Mouse (Mus musculus) lung, postnatal 0 days (tissue): ENCODE measurements at regions not wholly inside any gene's neighbourhood (a gene's known extent, or its start where the extent isn't known, plus 50 kb on each side); places are given as distances from the start of the nearest gene placed in this dataset.
"Not testable (repeated sequence)": the region's sequence is repeated elsewhere in the genome, so short reads cannot be mapped to it uniquely, and the experiment has no call there.

Source experiments
- CTCF ChIP-seq: IDR thresholded peaks from 2 replicates; pipeline ENCODE4 v1.5.1; 2016; ENCODE audit warnings: antibody characterized with exemption, mild to moderate bottlenecking
- EP300 ChIP-seq: IDR thresholded peaks from 2 replicates; pipeline ENCODE4 v1.6.1; 2016; ENCODE audit warnings: antibody characterized with exemption, mild to moderate bottlenecking, control low read depth

DNA sequence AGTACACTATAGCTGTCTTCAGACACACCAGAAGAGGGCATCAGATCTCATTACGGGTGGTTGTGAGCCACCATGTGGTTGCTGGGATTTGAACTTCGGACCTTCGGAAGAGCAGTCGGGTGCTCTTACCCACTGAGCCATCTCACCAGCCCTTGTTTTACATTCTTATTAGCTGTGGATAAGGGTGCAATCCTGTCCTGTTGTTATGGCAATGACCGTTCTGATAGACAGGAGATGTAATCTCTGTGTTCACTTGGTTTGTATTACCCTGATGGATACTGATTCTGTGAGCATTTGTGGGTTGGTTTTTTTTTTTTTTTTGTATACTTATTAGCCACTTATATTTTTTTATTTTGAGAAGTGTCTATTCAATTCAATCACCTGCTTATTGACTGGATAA lies 172.7 kb upstream of the Rapgef5 start:
- not testable (repeated sequence) for TF ChIP-seq CTCF, EP300
